Mouse (Mus musculus) liver, adult 2 months (tissue): ENCODE data around the gene Pfdn6.
"Not testable (repeated sequence)": the region's sequence is repeated elsewhere in the genome, so short reads cannot be mapped to it uniquely, and the experiment has no call there.

ENCODE experiments used
- CTCF ChIP-seq: fragments of 200-500 bp; IDR thresholded peaks from 2 replicates; pipeline ENCODE4 v1.5.1; 2011; ENCODE audit warnings: low read depth, low read length, control low read depth
- POLR2A ChIP-seq: fragments of 200-500 bp; IDR thresholded peaks from 2 replicates; pipeline ENCODE4 v1.6.1; 2011; ENCODE audit warnings: low read length, control low read depth; ENCODE audit not compliant: insufficient read depth; ENCODE audit errors: extremely low read depth

GRCm38 (mm10) chr17:33982136-33982535 lies 42.0 kb upstream of the Pfdn6 start:
- peak; percentile 73 for TF ChIP-seq CTCF
- not testable (repeated sequence) for TF ChIP-seq POLR2A
